Mouse (Mus musculus) left cerebral cortex, postnatal 36 days (tissue): ENCODE results near the gene Eya2. TPM values are rescaled to one million over a fixed set of nuclear protein-coding genes. Genes with fewer than 3 reads are reported as not detected.

Experiments
- DNase-seq, 2 experiments: peaks; one replicate each; pipeline ENCODE4 v3.0.0; 2021 to 2022; ENCODE audit warnings: low spot score in 2 of 2, mixed read lengths in 1 of 2
- intact Hi-C: fragments of 180-260 bp; cut with DNase I; formaldehyde crosslinking; loops from one replicate; pipeline ENCODE4 v1.15.1; 2025
- total RNA-seq, 2 experiments: library from RNA; stranded (reverse); gene quantifications; 2 replicates each; pipeline ENCODE4 v1.2.3; 2021

Eya2 gene
- total RNA-seq, 2 experiments from 2014 or later, result 1.7 to 3.9 TPM

GRCm38 (mm10) chr2:165748426-165748825 is 153.6 kb downstream of the Eya2 start:
- intact Hi-C loops, result no loop called here
- DNase-seq, result no peak

GRCm38 (mm10) chr2:165751068-165751467 is 156.2 kb downstream of the Eya2 start:
- intact Hi-C loops, result loop anchor here (2.0 kb wide), 1 partner anchor 222 kb away; no protein-coding TSS in a partner anchor
- no peak for DNase-seq

- no peak for DNase-seq
- intact Hi-C loops, result no loop called here
Measured at GRCm38 (mm10) chr2:165752704-165753103, 157.9 kb downstream of the Eya2 start.

GRCm38 (mm10) chr2:165757799-165758198 is 163.0 kb downstream of the Eya2 start:
- intact Hi-C loops, result no loop called here

GRCm38 (mm10) chr2:165758534-165758933 is 163.7 kb downstream of the Eya2 start:
- intact Hi-C loops, result no loop called here
- no peak for DNase-seq

More at GRCm38 (mm10) chr2:165757799-165758198, 163.0 kb downstream of the Eya2 start:
- DNase-seq, result no peak

DNA sequence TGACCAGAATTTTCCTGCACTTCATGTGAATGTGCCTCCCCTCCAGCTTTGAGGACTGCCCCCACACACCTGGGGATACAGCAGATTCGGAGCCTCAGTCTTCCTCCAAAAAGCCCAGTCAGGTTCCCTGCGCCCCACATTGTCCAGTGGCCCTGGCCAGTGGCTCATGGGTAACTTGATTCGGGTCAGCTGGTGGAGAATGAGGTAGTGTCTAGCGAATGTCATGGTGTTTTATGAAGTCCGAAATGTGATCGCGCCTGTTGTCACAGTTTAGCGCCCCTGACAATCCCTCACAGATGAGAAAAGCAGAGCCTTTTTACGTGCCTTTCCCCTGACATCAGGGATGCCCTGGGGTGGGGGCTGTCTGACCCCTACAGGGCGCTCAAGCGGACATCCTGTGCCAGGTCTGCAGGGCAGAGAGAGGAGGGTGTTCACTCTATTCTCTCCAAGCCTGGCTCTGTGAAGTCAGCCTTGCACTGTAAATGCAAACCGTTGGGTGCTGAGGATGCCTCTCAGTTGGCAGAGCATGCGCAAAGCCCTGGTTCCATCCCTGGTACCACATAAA is 164.7 kb downstream of the Eya2 start:
- intact Hi-C loops, result no loop called here
- no peak for DNase-seq

GRCm38 (mm10) chr2:165768805-165769358 is 174.1 kb downstream of the Eya2 start:
- DNase-seq, result no peak
- intact Hi-C loops, result no loop called here

GRCm38 (mm10) chr2:165769375-165769948 is 174.6 kb downstream of the Eya2 start:
- no peak for DNase-seq
- intact Hi-C loops, result no loop called here

DNA sequence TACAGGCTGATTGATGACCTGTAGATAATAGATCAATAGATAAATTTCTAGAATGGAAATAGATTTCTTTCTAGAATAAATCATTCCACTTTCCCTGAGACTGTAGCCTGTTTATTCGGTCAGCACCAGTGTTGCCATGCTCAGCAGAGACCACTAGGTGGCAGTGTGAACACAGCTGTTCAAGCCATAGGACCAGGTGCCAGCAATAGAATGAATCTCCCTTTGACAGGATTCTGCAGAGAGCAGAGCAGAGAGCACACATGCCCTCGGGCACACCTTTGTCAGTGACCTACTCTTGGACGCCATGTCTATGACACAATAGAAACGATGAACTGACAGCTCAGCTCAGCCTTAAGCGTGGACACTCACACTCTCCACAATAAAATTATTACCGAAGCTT is 184.1 kb downstream of the Eya2 start:
- intact Hi-C loops, result no loop called here
- peak; percentile 74 to 76 for DNase-seq

GRCm38 (mm10) chr2:165782324-165782723 is 187.5 kb downstream of the Eya2 start:
- DNase-seq, result peak; percentile 79 to 81
- intact Hi-C loops, result loop anchor here (10.0 kb wide), 1 partner anchor 132 kb away; no protein-coding TSS in a partner anchor

GRCm38 (mm10) chr2:165785312-165786036 is 190.6 kb downstream of the Eya2 start:
- intact Hi-C loops, result loop anchor here (10.0 kb wide), 1 partner anchor 129 kb away; no protein-coding TSS in a partner anchor
- DNase-seq, result no peak

DNA sequence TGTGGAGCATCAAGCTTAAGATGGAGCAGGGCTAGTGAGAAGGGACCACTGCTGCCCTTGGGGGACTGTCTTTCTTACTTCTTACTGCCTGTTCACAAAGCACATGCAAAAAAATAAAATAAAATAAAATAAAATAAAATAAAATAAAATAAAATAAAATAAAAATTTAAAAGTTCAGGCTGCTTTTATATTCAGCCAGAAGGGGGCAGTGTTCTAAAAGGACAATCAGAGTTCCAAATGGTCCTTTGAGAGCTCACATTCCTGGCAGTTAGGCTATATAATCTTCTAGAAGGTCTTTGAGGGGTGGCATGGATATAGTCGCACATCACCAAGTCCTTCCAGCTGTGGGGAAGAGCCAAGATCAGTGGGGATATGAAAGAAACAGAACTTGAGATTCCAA is 191.6 kb downstream of the Eya2 start:
- DNase-seq, result no peak
- intact Hi-C loops, result loop anchor here (10.0 kb wide), 1 partner anchor 128 kb away; no protein-coding TSS in a partner anchor

GRCm38 (mm10) chr2:165788005-165788404 is 193.2 kb downstream of the Eya2 start:
- intact Hi-C loops, result loop anchor here (10.0 kb wide), 1 partner anchor 127 kb away; no protein-coding TSS in a partner anchor
- DNase-seq, result peak; percentile 58 to 71

DNA sequence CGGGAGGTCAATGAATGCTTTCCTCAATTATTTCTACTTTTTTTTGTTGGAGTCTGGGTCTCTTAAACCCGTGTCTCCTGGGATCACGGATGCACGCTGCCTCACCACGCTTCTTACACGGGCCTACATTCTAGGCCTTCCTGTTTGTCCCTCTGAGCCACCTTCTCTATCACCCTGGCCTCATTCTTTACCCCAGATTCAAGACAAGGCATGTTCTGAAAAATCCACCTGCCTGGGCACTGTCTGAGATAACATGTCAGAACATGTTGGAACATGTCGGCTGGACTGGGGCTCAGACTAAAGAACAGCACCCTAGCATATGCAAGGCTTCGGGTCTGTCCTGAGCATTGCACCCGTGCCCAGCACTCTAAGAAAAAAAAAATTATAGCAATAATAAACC is 194.0 kb downstream of the Eya2 start:
- intact Hi-C loops, result loop anchor here (10.0 kb wide), 1 partner anchor 126 kb away; no protein-coding TSS in a partner anchor
- no peak for DNase-seq

GRCm38 (mm10) chr2:165789667-165790066 is 194.8 kb downstream of the Eya2 start:
- intact Hi-C loops, result loop anchor here (10.0 kb wide), 1 partner anchor 125 kb away; no protein-coding TSS in a partner anchor

DNA sequence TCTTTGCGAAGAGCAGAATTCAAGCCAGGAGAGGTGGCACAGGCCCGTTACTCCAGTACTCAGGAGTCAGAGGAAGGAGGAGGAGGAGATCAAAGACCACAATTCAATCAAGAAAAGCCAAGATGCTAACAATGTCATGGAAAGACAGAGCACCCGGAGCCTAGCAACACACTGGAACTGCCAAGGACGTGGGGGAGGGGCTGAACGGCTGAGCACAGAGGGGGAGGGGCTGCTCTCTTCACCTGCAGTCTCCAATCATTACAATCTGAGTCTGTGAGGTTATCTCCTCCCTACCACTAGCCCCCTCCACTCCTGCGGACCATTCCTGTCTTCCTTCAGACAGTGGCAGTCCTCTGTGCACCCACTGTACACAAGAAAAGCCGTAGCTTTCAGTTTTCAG is 196.2 kb downstream of the Eya2 start:
- no peak for DNase-seq
- intact Hi-C loops, result no loop called here

More at GRCm38 (mm10) chr2:165789667-165790066, 194.8 kb downstream of the Eya2 start:
- DNase-seq, result no peak

DNA sequence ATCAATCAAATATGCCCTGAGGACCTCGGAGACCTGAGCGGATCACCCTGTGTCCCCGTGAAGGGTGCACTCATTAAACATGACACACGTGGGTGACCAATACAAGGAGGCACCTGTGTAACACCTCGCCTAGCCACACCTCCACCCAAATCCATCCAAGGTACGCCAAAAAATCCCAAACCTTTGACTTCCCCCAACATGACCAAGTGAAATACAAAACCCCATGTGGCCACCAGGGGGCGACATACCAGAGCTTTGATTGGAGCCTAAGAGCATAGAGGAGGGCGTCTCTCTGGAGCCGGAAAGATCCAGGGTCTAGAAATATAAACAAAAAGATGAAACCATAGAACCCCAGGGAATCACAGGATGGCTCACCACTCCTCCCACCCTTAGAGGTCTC is 196.8 kb downstream of the Eya2 start:
- intact Hi-C loops, result no loop called here
- no peak for DNase-seq

DNA sequence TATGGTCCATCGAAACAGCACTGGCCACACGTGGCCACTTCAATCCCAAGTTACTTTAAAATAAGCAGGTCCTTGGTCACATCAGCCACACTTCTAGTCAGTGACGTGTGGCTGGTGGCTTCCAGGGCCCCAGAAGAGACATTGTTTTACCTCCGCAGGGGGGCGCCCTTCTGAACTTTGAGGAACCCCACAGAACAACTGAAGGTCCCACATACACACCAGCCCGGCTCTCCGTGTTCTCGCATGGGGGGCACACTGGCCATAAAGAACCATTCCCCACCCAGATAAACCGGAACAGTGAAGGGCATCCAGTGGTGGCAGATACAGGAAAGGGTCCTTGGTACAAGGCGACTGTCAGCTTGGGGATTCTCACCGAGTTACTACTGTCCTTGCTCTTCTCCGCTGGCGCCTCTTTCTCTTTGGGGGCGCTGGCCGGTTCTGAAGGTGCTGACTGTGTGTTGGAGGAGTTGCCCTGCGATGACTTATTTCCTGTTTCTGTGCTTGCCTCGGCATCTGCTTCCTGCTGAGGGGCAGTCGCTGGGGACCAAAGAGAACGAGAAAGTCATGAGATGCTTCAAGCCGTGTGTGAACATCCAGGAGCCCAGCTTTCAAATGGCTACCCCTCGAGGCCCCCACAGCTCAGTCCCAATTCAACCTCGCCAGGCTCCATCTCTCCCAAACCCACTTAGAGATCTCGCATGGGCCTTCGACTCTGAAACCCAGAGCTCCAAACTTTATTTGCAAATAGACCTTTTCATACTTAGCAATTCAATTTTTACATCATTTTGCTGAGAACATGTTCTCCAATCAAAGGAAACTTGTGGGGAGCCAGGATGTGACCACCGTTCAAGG is 197.8 kb downstream of the Eya2 start:
- DNase-seq, result no peak
- intact Hi-C loops, result no loop called here

GRCm38 (mm10) chr2:165793283-165793638 is 198.4 kb downstream of the Eya2 start:
- intact Hi-C loops, result no loop called here
- no peak for DNase-seq
